Mouse (Mus musculus): ENCODE measurements around the gene Dchs1.

GRCm38 (mm10) chr7:105708733-105709132 lies 78.7 kb downstream of the Dchs1 start:
- TF ChIP-seq POLR2A (IDR thresholded peaks at IDR 0.05; ENCODE audit: low read depth, low read length): no peak
- TF ChIP-seq CTCF (IDR thresholded peaks at IDR 0.05; ENCODE audit: extremely low read depth, insufficient read depth, insufficient read length, insufficient replicate concordance): no peak

Measured in spleen, adult 2 months (tissue).